Mouse (Mus musculus): ENCODE data around the gene Ppp4r2.

Gene Ppp4r2

GRCm38 (mm10) chr6:100883233-100883632, 49.8 kb downstream of the Ppp4r2 start:
- no peak for DNase-seq (ENCODE audit: low spot score in 2 of 2)

- DNase-seq (ENCODE audit: low spot score in 2 of 2), result peak in 1 of 2 experiments; percentile 51
Measured at GRCm38 (mm10) chr6:100884594-100885225, 51.3 kb downstream of the Ppp4r2 start.

GRCm38 (mm10) chr6:100885376-100885775, 52.0 kb downstream of the Ppp4r2 start:
- DNase-seq (ENCODE audit: low spot score in 2 of 2), result no peak

- DNase-seq (ENCODE audit: low spot score in 2 of 2), result no peak
Measured at GRCm38 (mm10) chr6:100887012-100887411, 53.6 kb downstream of the Ppp4r2 start.

GRCm38 (mm10) chr6:100889340-100889739, 55.9 kb downstream of the Ppp4r2 start:
- no peak for DNase-seq (ENCODE audit: low spot score in 2 of 2)

GRCm38 (mm10) chr6:100892489-100892888, 59.1 kb downstream of the Ppp4r2 start:
- peak; percentile 52 to 88 for DNase-seq (ENCODE audit: low spot score in 2 of 2)

- DNase-seq (ENCODE audit: low spot score in 2 of 2), result no peak
Measured at GRCm38 (mm10) chr6:100893073-100893472, 59.7 kb downstream of the Ppp4r2 start.

DNA sequence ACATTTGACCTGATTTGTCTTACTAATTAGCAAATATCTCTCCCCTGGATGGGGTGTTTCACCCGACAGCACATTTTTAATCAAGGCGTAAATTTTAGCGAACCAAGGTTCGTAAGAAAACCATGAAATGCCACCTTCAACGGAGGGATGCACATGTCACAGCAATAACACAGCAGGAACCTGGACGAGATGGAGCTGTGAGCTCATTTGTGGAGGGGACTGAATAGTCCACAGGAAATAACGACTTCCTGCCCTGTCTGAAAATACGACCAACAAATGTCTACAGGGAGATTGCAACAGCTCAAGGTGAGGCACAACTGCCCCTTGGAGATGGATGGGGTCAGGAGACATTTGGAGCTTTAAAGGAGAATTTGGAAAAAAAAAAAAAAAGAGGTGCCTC, 61.8 kb downstream of the Ppp4r2 start:
- DNase-seq (ENCODE audit: low spot score in 2 of 2), result no peak

DNA sequence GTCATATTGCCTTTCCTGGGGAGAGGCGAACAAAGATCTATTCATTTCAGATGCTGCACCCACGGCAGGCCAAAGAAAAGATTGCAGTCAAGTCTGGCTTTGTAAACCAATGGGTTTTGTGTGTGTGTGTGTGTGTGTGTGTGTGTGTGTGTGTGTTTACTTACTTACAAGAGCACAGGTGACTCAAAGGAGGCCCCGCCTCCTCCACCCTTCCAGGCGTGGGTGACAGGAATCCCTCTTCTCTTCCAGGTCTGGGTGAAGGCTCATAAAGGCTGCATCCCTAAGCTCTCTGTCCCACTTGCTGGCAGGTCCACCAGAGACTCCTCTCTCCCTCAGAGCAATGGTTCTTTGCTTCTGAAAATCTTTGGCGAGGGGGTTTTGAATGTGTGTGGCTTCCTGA, 63.5 kb downstream of the Ppp4r2 start:
- no peak for DNase-seq (ENCODE audit: low spot score in 2 of 2)

GRCm38 (mm10) chr6:100904463-100904862, 71.0 kb downstream of the Ppp4r2 start:
- DNase-seq (ENCODE audit: low spot score in 2 of 2), result no peak

GRCm38 (mm10) chr6:100910136-100910675, 76.8 kb downstream of the Ppp4r2 start:
- no peak for DNase-seq (ENCODE audit: low spot score in 2 of 2)
